Mouse (Mus musculus) cortical plate, adult 2 months (tissue): Measurements from ENCODE around the gene Gm11027.

Source experiments
- CTCF ChIP-seq: fragments of 200-500 bp; IDR thresholded peaks from 2 replicates; pipeline ENCODE4 v1.5.1; 2011; ENCODE audit warnings: mild to moderate bottlenecking, control low read depth, low read length; ENCODE audit not compliant: insufficient read depth; ENCODE audit errors: extremely low read depth
- POLR2A ChIP-seq: fragments of 200-500 bp; IDR thresholded peaks from 2 replicates; pipeline ENCODE4 v1.6.1; 2011; ENCODE audit warnings: mild to moderate bottlenecking, low read length, control low read depth; ENCODE audit not compliant: insufficient read depth; ENCODE audit errors: extremely low read depth

DNA sequence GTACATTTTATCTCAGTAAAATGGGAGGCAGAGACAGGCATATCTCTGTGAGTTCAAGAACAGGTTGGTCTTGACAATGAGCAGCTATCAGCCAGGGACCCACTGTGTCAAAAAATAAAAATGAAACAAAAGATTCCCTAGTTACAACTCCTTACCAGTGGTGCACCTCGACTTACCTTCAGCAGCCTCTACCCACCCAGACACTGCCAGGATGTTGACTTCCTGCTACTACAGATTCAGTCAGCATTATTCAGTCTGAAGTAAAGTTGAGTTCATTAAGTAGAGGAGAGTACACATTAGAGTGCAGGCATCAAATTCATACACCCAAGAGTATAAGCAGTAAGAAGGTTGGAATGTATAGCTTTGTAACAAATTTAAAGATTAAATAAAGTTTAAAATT is 38.6 kb downstream of the Gm11027 start:
- TF ChIP-seq CTCF (no peak), POLR2A (no peak)
